Mouse (Mus musculus) right cerebral cortex, adult 2 months (tissue): ENCODE measurements at regions not wholly inside any gene's neighbourhood (a gene's known extent, or its start where the extent isn't known, plus 50 kb on each side); places are given as distances from the start of the nearest gene placed in this dataset.

Experiments used
- DNase-seq, 2 experiments: peaks; one replicate each; pipeline ENCODE4 v3.0.0; 2021 to 2022; ENCODE audit warnings: low spot score in 2 of 2

GRCm38 (mm10) chr9:61226596-61227384 is 145.4 kb upstream of the Tle3 start:
- no peak for DNase-seq

DNA sequence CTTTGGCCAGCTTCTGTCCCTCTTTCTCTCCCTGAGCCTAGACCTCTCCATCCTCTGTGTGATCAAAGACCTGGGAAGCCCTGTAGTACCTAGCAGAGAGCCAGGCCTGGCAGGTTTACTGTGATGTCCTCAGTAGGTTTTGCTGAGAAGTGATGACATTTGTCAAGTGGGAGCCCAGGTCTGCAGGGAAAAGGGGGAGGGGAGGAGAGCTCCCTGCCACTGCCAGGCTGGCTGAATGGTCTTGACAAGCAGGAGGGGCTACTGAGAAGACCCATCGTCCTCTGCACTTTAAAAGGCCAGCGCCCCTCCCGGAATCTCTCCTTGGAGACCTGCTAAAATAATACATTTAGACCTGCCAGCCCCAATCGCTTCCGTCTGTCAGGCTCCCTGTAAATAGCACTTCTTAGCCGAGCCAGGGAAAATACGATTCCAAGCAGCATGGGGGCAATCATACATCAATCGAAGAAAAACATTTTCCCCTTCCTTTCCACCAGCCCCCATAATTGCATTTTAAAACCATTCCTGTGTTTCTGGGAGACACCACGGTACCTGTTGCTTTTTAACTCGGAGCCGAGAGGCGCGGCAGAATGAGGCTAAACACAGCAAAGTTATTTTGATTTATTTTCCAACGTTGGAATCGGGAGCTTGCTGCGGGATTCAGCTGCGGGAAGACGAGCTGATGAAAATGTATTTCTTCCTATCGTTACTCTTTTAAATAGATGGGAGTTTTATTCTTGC is 144.5 kb upstream of the Tle3 start:
- DNase-seq, result no peak

- DNase-seq, result peak in 1 of 2 experiments; percentile 17
Observed at GRCm38 (mm10) chr9:61228230-61228631, 143.9 kb upstream of the Tle3 start.

DNA sequence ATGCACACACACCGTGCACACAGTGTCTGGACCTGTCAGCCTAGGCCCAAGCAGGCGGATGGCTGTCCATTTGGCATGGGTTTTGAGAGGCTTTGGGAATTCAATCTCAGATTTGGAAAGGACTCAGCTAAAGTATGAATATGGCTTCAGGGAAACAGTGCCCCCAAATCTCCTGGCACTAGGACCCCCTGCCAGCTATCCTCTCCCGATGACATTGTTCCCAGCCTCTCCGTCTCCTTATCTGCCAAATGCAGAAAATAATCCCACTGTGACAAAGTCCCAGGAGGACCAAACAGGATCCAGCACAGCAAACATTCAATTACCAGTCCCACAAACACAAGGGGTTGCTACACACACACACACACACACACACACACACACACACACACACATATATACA is 141.9 kb upstream of the Tle3 start:
- DNase-seq, result no peak

DNA sequence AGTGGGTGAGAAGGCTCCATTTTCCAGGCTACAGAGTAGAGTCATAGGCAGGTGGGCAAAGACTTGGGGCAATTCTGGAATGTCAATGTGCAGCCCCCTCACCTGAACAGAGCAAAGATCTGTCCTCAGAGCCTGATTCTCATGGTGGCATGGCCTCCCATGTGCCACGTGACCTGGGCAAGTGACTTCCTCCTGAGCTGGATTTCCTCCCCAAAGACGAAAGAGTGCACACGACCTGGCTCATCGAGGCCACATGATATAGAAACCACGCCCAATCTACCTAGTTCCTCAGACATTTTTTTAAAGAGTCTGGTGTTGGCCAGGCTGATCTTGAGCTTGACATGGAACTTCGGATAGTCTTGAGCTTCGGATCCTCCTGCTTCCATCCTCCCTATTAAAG is 139.5 kb upstream of the Tle3 start:
- no peak for DNase-seq

DNA sequence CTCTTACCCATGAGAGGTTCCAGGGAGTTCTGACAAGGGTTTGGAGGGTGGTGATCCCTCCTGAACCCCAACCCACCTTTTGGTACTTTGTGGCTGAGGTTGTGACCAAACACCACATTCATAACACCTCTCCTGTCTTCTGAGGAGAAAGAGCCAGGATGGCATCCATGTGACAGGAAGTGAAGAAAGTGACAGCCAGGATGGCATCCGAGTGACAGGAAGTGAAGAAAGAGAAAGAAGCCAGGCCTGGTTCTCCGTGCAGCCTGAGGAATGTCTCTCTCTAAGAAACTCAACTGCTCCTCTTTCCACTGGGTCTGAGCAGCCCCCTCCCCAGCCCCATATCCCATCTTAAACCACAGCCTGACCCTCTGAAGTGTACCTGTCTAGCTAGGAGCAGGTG is 138.9 kb upstream of the Tle3 start:
- DNase-seq, result no peak

- DNase-seq, result no peak
Observed at GRCm38 (mm10) chr9:61235653-61236610, 136.2 kb upstream of the Tle3 start.

GRCm38 (mm10) chr9:61238687-61239250 is 133.4 kb upstream of the Tle3 start:
- DNase-seq, result no peak

GRCm38 (mm10) chr9:61239328-61239727 is 132.8 kb upstream of the Tle3 start:
- no peak for DNase-seq

DNA sequence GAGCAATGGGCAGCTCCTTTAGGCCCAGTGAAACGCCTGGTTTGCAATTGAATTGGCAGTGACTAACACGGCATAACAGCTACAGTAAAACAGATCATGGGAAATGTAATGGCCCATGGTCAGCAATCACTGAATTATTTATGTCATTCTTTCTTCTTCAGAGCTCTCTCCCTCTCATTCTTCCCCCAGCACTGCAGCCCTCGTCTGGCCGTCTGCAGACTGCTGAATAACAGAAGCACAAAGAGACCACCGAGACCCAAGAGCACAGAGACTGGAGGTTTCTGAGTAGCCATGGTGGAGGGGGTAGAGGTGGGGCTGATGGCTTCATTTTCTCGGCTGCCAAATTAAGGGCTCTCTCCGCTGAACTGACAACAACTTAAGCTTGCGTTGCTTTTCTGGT is 130.7 kb upstream of the Tle3 start:
- no peak for DNase-seq

DNA sequence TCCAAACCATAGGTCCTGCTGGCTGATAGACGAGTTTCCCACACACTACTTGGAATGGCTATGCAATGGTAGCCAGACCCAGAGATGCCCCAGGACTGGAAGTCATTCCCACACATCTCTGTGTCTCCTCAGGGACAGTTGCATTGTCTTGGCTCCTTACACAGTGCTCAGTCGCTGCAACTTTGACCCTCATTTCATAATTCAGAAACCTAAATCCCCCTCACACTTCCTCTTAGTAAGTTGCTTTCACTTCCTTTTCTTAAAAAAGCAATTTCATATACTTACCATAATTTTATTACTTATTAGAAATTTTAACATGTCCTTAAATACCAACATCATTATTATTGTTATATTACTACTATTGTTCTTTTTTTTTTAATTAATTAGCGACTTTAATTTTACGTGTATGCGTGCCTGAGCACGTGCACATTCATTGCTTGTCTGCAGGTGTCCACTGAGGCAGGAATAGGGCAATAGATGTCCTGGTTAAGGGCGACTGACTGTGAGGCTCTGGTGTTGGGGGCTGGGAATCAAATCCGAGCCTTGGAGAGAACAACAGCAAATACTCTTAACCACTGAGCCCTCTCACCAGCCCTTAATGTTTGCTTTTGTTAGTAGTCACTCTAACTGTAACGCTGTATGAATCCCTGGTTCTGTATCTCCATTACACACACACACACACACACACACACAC is 129.9 kb upstream of the Tle3 start:
- no peak for DNase-seq

DNA sequence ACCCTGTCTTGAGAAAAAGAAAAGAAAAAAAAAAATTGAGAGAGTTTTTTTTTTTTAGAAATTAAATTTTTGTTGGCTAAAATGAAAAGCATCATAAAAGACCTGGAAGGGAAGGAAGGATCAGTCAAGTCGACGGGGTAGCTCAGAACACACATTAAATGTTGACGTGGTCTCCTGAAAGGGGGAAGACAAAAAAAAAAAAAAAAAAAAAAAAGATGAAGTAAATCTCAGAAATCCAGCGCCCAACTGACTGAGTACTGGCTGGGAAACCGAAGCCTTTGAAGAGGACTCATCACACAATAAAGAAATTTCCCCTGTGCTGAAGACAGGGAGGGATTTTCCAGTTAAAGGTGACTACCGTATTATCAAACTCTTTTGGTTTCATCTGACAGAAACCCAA is 128.9 kb upstream of the Tle3 start:
- no peak for DNase-seq

- no peak for DNase-seq
Observed at GRCm38 (mm10) chr9:61249691-61250425, 122.3 kb upstream of the Tle3 start.

GRCm38 (mm10) chr9:61251606-61252005 is 120.6 kb upstream of the Tle3 start:
- peak in 1 of 2 experiments; percentile 6 for DNase-seq

DNA sequence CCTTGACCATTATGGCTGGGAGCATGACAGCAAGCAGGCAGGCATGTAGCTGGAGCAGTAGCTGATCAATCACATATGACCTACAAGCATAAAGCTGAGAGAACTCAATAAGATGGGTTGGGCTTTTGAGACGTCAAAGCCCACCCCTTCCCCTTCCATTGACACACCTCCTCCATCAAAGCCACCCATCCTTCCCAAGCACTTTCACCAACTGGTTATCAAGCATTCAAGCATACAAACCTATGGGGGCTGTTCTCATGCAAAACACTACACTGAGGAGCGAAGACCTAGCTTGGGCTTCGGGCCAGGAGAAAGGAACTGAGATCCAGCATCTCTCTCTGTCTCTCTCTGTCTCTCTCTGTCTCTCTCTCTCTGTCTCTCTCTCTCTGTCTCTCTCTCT is 118.4 kb upstream of the Tle3 start:
- DNase-seq, result no peak

GRCm38 (mm10) chr9:61257488-61257887 is 114.7 kb upstream of the Tle3 start:
- DNase-seq, result no peak

GRCm38 (mm10) chr9:61258100-61258499 is 114.1 kb upstream of the Tle3 start:
- no peak for DNase-seq

DNA sequence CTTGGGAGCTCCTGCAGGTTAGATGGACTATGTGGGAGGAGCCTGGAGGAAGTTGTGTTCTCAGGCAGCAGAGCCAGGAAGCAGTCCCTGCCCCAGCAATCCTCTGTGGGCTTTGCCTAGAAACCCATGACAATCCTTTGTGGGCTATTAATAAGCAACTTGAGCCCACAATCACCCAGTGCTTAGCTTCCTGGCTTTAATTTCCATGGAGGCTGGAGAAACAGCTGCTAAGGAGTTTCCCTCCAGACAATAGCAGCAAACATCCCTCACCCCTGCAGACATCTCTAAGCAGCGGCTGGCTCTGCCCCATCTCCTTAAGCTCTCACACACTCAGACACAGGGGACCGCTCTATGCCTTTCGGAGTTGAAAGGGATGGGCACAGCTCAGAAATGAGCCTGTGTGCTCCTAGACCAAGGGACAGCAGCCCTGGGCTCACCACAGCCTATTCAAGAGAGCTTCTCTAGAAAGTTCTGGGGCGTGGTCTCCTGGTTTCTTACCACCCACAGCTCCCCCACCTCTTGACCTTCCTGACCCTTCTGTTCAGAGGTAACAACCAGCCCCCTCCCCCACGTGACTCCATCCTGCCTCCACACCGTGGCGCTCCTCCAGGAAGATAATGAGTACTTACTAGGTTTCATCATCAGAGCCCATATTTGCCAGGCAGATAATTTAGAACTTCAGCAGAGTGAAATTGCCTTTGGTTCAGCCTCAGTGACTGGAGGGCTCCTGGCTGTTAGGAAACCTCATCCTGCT is 112.6 kb upstream of the Tle3 start:
- DNase-seq, result no peak

GRCm38 (mm10) chr9:61261263-61261662 is 110.9 kb upstream of the Tle3 start:
- no peak for DNase-seq
